Mouse (Mus musculus) liver (tissue): Measurements from ENCODE around the gene Dnajc13.

Experiments
- DNase-seq: peaks from one replicate; pipeline ENCODE4 v3.0.0-alpha.2; 2020; ENCODE audit warnings: mixed read lengths

The Dnajc13 gene

GRCm38 (mm10) chr9:104254408-104255180 lies 8.1 kb downstream of the Dnajc13 start:
- no peak for DNase-seq

- DNase-seq: no peak
Measured at GRCm38 (mm10) chr9:104252637-104253036, 10.1 kb downstream of the Dnajc13 start.

- DNase-seq: no peak
Measured at GRCm38 (mm10) chr9:104251687-104252086, 11.0 kb downstream of the Dnajc13 start.

- DNase-seq: no peak
Measured at GRCm38 (mm10) chr9:104251111-104251510, 11.6 kb downstream of the Dnajc13 start.

GRCm38 (mm10) chr9:104247307-104247987 lies 15.3 kb downstream of the Dnajc13 start:
- DNase-seq: no peak

GRCm38 (mm10) chr9:104243799-104244466 lies 18.8 kb downstream of the Dnajc13 start:
- no peak for DNase-seq

GRCm38 (mm10) chr9:104240146-104240545 lies 22.6 kb downstream of the Dnajc13 start:
- DNase-seq: no peak

- DNase-seq: no peak
Measured at GRCm38 (mm10) chr9:104239076-104239475, 23.7 kb downstream of the Dnajc13 start.

GRCm38 (mm10) chr9:104236256-104236930 lies 26.3 kb downstream of the Dnajc13 start:
- DNase-seq: no peak

GRCm38 (mm10) chr9:104235751-104236150 lies 27.0 kb downstream of the Dnajc13 start:
- DNase-seq: no peak

GRCm38 (mm10) chr9:104233815-104234214 lies 28.9 kb downstream of the Dnajc13 start:
- no peak for DNase-seq

GRCm38 (mm10) chr9:104233060-104233459 lies 29.7 kb downstream of the Dnajc13 start:
- no peak for DNase-seq

- DNase-seq: no peak
Measured at GRCm38 (mm10) chr9:104232004-104232403, 30.7 kb downstream of the Dnajc13 start.

- no peak for DNase-seq
Measured at GRCm38 (mm10) chr9:104211402-104211801, 51.3 kb downstream of the Dnajc13 start.

GRCm38 (mm10) chr9:104203851-104204250 lies 58.9 kb downstream of the Dnajc13 start:
- DNase-seq: peak; percentile 42

GRCm38 (mm10) chr9:104194528-104194927 lies 68.2 kb downstream of the Dnajc13 start:
- DNase-seq: no peak

- DNase-seq: no peak
Measured at GRCm38 (mm10) chr9:104193900-104194299, 68.8 kb downstream of the Dnajc13 start.

- DNase-seq: no peak
Measured at GRCm38 (mm10) chr9:104193327-104193726, 69.4 kb downstream of the Dnajc13 start.

GRCm38 (mm10) chr9:104192513-104192912 lies 70.2 kb downstream of the Dnajc13 start:
- no peak for DNase-seq

GRCm38 (mm10) chr9:104189657-104190056 lies 73.1 kb downstream of the Dnajc13 start:
- no peak for DNase-seq

GRCm38 (mm10) chr9:104188704-104189103 lies 74.0 kb downstream of the Dnajc13 start:
- DNase-seq: no peak

GRCm38 (mm10) chr9:104187028-104187427 lies 75.7 kb downstream of the Dnajc13 start:
- DNase-seq: no peak

GRCm38 (mm10) chr9:104183181-104183580 lies 79.5 kb downstream of the Dnajc13 start:
- DNase-seq: no peak
